Mouse (Mus musculus): ENCODE measurements at regions not wholly inside any gene's neighbourhood (a gene's known extent, or its start where the extent isn't known, plus 50 kb on each side); places are given as distances from the start of the nearest gene placed in this dataset.

DNA sequence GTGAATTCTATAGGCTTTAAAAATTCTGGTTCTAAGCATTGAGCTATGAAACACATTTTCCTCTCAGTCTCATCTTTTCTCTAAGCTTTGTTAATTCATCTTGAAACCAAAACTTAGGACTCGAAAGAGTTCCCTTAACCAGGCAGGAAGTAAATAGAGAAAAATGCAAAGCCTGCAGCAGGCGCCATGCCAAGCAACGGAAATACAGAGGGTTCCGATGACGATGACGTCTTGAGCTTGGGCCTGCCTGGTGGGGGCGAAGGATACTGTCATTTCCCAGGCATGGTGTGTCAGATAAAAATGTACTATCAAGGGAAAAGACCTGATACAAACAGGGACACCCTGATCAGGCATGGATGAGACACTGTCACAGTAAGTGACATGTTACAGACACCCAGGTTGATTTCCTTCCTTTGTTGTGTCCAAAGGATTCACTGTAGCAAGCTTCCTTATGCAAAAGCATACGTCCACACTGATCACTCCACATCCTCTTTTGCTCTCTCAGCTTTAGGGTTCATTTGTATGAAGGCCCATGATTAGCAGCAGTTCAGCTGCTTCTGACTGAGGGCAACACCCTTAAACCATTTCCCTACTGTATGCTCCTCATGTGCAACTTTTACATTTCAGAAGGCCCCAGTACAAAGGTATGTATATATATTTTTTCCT is 135.0 kb downstream of the Cemip2 start:
- peak; percentile 67 for DNase-seq

DNA sequence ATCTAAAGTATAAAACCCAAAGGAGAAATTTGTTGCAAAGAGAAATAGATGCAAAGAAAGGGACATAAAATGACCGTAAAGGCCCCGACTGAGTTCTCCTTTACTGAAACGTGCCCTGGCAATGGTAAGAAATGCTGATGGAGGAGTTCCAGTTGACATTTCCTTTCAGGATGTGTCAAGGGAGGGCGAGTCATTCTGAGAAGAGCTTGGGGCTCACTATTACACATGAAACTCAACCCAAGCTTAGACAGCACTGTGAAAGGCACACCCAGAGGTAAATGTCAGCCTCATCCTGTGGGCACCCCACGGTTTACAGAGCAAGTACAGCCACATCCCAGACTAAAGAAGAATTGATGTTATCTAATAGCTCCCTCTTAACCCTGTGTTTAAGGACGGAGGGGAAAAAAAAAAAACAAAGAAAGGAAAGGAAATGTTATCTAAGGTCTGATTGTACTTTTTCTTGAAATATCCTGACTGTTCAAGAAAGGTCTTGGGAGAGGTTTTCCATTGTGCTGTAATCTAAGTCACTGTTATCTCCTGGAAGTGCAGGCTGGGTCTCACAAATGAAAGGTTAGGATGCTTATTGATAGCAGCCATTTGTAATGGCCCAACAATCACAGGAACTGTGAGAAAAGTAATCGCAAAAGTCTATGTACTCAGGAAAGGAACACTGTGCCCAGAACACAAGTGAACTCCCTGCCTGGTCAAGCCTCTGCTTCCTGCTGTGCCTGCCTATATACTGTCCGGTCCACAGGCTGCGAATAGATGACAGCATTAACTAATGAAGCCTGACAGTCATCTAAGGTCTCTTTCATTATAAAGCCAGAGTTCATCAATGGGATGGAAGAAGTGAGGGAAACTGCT is 135.8 kb downstream of the Cemip2 start:
- DNase-seq: no peak

DNA sequence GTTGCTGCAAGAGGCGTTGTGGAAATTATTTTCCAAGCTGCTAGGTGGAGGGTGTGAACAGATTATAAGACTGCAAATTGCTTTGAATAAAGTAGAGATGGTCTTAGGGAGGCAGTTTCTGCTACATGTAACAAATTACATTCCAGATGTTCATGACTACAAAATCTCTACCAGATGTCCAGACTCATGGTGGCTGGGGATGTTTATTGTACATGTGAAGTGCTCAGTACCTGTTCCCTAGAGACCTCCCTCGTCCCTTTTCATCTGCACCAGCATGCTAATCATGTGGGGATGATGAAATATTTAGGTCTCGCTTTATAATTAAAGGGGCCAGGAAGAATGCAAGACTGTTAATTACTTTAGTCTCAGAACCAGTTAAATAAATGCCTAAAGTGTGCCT is 136.5 kb downstream of the Cemip2 start:
- no peak for DNase-seq

DNA sequence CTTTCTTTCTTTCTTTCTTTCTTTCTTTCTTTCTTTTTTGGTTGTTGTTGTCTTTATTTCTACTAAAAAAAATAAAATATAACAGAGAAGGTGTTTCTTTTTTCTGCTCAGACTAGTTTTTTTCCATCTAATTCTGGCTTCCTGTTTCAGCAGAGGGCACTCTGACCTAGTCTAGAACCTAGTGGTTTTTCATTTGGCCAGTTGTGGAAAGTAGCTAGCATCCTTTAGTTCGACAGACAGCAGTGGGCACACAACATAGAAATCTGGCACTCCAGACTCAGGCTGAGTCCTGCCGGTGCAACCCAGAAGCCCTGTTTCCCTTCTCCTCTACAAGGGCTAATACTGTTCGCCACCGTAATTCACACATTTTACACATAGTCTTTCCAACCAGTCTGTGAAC is 140.0 kb downstream of the Cemip2 start:
- DNase-seq: no peak

DNA sequence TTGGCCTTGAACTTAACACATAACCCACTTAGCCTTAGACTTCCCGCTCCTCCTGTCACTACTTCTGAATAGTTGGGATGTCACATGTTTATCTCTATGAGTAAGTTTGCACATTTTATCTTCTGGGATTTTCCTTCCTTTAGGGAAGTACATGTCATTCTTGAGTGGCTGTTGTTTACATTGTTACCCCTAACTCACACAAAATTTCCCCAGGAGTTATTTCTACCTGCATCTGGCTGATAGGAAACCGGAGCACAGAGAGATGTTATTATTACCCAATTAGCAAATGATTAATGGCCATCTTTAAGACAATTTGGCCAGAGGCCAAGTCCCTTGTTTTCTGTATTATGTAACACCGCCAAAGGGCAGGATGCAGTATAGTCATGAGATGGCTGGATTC is 140.9 kb downstream of the Cemip2 start:
- DNase-seq: no peak

DNA sequence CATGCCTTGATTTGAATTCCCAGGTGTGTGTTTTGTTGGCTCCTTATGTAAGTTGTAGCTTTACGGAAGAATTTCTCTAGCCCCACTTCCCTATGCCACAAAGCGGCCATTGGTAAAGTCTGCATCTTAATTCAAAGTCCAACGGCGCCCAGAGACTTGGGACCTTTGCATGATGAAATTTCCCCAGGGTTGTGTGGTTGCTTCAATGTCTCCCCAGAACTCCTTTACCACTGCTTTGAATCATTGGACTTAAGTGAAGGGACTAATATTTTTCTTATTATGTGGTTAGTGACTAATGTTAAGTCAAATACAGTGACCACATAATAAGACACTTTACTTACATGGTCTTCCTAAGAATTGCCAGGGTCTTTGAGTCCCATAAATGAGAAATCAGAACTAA is 162.0 kb downstream of the Cemip2 start:
- no peak for DNase-seq

DNA sequence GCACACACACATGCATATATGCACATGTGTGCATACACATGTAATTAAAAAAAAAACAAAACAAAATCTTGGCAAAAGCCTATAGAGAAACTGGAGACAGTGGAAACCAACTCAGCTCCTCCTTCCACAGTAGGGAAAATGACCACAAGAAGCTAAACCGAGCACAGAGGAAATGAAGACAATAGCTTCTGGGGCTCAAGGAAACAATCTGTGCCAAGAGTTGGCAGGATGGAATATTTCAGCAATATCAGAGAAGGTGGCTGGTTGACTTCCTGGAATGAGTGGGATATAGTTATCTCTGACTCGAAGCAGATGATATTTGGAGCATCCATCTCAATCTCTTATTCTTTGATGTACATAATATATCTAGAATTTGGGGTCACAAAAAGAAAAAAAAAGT is 163.6 kb downstream of the Cemip2 start:
- DNase-seq: no peak

DNA sequence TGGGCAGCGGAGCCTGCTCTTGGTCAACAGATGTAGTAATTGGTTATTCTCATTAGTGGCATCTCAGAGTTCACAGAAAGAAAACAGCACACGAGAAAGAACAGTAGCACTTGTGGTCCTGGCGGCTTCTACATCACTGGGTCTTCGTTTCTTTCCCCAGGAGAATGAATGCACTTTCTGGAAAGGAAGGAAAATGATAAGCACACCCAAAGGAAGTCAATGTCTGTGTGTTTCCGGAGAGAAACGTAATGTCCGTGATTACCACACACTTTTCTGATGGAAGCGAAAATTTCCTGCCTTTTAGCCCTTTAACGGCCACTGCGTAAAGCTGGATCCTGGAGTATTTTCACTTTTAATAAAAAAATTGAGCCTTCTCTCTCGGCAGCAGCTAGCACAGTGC is 164.1 kb downstream of the Cemip2 start:
- DNase-seq: no peak

DNA sequence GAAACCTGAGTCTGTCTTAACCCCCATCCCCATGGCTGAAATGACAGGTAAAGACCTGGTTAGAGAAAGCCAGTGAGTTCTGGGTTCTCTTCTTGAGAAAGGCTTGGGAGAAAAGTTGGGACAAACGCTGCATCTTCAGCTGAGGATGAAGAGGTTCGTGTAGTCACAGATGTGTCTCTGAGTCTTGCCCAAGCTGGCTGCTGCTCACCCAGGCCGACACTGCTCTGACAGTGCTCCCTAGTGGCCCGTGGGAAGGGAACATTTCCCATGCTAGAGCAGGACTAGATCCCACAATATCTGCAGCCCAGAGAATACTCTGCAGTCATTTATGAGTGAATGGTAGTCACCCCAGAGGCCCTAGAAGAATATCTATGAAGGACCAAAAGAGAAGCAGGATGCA is 165.3 kb downstream of the Cemip2 start:
- DNase-seq: peak; percentile 60

DNA sequence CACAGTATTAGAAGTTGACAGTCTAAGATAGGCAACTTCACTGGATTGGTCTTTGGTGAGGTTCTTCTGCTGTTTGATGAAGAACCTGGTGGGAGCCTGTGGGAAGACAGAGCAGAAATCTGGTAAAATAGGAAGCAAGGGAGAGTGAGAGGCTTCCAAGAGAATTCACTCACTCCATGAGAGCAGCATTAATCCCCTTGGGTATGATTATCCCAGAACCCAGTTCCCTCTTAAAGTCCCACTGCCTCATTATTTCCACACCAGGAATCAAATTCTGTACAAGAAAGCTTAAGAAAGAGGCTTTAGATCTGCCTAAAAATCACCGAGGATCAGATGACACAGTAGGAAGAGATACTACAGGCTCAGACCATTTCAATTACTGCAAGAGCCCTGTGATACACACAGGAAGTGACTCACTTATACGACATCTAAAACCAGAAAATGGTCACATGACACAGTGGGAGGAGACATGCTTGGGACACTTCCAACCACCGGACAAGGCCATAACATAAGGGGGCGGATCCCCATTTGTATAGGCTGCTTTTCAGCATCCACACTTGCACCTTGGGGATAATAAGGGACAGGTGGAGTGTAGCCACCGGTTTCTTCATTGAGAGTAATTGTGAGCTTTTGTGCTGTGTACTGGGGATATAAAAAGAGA is 168.2 kb downstream of the Cemip2 start:
- DNase-seq: peak; percentile 17

DNA sequence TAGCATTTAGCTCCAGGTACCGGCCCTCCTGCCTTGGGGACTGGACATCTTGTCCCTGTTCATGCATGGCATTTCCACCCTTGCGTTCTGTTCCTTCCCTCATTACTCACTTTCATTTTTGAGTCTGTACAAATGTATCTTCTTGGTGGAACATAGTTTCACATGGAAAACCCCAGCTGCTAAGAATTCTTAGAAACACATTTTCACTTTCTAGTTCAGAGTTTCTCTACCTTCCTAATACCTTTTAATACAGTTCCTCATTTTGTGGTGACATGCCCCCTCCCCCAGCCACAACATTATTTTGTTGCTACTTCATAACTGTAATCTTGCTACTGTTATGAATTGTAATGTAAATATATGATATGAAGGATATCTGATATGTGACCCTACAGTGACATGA is 169.9 kb downstream of the Cemip2 start:
- no peak for DNase-seq

DNA sequence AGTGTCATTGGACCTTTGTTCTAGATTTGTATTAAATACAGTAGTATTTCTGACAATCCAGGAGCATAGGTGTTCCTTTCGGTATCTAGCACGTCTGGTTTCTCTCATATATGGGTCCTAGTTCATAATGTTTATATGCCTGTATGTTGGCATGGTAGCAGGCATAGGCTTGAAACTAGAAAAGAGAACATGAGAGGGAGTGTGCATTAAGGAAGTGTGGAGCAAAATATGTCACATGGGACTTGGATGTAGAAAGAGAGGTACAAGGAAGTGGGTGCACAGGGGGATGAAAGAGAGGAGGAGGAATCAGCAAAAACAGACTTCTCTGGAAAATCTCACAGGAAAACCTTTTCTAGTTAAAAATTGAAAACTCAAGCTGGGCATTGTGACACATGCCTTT is 176.2 kb upstream of the Trpm3 start:
- no peak for DNase-seq

DNA sequence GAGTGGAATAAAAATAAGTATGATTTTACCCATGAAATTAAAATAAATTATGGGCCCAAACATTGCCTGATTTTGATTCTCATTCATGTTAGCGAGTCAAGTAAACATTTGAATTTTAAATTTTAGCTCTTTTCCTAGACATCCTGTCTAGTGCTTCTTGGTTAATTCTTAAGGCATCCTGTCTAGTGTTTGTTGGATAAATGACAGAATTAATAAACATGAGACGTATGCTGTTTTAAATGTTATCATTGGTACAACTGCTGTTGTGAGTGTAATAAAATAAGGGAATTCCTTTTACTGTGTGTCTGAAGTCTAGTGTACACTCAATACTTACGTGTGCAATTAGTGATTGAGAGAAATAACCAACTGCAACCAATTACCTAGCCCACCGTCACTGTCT is 149.0 kb upstream of the Trpm3 start:
- no peak for DNase-seq

DNA sequence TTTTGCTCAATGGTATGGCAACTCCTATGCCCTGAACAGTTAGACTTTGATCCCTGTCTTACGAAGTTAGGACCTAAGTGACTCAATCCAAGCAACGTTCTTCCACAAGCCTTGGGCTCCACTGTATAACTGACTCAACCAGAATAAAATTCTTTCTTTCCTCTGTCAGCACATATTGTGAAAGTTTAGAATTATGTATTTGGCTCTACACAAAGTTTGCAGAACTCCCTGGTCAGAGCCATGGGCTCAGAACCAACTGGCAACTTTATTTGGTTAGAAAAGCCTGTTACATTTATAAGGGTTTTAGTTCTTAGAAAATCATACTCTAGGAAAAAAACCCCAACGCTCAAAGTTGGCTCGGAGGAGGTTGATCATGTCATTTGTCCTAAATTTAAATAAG is 147.9 kb upstream of the Trpm3 start:
- DNase-seq: peak; percentile 40

DNA sequence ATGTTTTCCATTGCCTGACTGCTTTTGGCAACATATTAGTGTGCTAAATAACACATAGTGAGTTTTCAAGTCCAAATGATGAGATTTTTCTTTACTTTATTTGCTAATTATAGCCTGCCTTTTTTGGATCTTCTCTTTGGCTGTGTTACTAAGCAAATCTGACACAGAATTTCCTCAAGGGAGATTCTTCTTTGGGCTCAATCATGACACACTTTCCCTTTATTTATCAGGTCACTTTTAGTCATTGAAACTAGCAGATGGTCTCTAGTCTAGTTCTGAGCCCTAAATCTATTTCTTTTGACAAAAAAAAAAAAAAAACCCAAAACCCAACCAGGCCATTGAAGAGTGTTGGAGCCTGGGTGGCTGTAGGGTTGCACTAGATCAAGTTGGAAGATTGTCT is 147.4 kb upstream of the Trpm3 start:
- no peak for DNase-seq

DNA sequence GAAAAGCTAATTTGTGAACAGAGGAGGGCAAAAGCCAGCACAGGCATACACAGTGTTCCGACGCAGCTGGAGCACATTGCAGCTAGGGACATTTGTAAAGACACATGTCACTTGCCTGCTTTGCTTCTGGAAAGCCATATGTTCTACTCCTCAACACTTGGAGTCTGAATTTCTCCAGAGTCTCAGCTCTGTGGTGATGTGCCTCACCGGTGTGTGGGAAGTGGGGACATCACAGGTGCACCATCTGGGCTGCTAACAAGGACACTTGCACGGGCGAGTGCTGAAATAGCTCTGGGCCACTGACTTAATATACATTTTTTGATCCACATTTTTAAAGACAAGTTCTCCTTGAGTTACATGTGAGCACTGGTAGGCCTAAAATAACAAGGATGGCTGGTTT is 139.2 kb upstream of the Trpm3 start:
- DNase-seq: no peak

DNA sequence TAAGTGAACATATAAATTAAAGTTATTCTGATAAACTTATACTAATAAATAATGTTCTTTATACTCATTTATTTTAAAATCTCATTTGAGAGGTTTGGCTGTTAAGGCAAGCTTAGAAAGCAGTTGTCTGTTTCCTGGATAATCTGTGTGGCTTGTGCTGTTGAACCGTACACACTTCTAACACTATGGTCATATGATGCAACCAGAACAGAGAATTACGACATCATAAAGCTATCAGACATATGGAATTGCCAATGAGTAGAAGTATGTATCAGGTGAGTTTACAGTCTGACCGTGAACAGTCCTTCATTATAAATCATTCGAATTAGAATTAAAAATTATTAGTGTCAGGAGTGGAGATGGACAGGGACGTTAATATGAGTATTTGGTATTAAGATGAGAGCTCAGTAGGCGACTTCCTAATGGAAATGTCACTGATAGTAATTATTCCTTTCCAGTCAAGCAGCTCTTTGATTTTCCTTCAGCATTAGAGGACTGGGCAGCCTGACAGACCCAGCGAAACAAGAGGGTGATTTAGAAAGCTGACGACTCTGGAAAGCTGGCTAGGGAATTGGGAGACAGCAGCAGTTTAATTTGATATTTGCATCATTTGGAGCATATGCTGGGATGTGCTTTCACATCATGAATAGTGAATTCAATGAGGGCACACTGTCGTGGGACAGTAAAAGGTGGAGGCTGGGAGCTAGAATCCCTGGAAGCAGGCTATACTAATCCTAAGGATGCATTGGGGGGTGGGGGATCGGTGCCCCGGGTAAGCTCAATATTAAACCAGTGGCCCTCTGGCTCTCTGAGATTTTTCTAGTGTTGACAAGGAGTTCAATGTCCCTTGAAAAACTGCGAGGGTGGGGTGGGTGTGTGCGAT is 130.6 kb upstream of the Trpm3 start:
- no peak for DNase-seq

DNA sequence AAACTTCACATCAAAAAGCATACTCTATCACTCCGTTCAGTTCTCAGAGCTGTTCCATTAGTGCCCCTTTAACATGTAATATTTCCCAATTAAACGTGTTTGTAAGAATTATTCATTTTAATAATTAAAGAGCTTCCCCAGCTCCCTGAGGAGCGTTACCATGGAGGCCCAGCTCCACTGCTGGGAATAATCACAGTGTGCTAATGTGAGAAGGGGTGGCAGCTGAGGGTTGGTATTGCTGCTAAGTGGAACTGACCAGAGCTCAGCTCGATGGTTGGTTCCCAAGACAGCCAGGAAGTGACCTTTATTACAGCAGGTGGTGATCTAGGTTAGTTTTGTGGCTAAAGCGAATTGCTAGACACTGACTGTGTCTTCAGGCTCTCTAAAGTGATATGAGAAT is 128.6 kb upstream of the Trpm3 start:
- DNase-seq: no peak

DNA sequence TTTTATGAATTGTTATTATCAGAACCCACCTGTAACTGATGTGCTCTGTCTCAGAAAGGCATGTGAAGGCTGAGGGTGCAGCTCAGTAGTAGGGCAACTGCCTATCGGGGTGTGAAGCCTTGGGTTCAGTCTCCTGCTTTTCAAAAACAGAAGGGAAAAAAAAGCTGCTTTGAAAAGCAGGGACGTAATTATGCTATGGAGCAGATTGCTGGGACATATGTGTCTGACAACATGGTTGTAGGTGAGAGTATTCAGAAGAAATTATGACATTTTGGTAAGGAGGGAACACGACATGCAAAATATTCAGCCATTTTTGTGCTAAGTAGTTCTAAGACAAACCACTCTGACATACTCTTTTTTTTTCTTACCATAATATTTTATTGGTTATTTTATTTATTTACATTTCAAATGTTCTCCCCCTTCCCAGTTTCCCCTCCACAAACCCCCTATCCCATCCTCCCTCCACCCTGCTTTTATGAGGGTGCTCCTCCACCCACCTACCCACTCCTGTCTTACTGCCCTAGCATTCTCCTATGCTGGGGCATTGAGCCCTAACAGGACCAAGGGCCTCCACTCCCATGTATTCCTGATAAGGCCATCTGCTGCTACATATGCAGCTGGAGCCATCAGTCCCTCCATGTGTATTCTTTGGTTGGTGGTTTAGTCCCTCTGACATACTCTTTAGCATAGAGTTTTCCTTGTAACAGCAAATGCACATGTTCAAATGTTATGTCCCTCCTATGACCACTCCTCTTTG is 122.8 kb upstream of the Trpm3 start:
- no peak for DNase-seq

DNA sequence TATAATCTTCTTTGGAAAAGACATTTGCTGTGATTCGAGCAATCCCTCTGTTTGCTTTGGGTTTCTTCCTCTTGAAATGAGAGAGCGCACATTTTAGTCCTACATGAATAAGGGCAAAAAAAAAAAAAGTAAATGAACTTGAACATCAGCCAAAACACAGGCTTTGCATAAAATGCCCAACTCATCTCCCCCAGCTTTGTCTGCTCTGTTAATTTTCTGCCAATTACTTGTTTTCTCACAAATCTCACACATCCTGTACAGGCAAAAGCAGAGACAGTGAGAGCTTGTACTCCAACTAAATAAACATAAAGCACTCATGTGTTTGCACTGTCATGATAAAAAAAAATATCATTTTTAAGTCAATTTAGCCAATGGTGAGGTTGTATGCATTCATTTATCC is 121.4 kb upstream of the Trpm3 start:
- DNase-seq: no peak

DNA sequence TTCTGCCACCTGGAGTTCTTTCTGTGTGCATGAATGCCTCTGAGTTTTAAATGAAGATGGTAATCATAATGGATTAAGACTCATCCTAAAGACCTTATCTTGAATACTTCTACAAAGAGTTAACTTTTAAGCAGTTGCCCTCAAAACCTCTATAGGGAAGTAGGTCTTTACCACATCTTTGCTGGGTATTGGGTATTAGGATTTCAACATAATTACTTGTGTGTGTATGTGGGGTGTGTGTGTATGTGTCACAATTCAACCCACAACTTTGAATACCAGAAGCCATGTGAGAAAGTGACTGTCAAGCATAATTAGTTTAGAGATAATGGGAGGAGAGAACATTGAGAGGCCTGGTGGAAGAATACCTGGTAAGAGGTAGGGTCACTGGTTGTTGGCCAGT is 111.3 kb upstream of the Trpm3 start:
- no peak for DNase-seq

DNA sequence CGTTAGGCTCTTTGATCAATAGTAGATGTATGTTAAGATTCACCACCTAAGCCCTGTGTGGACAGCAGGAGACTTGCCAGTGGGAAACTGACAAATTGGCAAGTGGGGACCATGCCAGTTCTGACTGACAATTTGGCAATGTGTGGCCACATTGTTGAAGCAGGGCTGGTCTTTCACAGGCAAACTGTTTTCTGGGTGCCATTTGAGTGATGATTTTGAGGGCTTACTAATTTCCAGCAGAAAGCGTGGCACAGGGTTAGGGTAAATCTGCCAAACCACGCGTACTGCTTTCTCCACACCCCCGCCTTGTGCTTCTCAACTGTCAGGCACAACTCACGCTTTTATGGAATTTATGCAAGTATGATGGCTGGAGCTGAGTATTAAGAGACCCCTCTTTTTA is 91.2 kb upstream of the Trpm3 start:
- DNase-seq: no peak
